Mouse (Mus musculus): Measurements from ENCODE around the gene Phlpp2. TPM values are rescaled to one million over a fixed set of nuclear protein-coding genes. Genes with fewer than 3 reads are reported as not detected.

The Phlpp2 gene
- total RNA-seq, 1 experiment, result 2.9 TPM

- Histone ChIP-seq H3K4me3 (ENCODE audit: insufficient read depth in 1 of 2, low read depth in 1 of 2, low read length in 2 of 2, poor library complexity in 1 of 2, severe bottlenecking in 1 of 2) (no peak overlapping the region), H3K4me1 (ENCODE audit: control insufficient read depth in 2 of 2, insufficient read depth in 2 of 2, low read length in 2 of 2, poor library complexity in 1 of 2) (peaks cover 0 to under 1% of the 10 kb centered on the region in 2 experiments; a peak in 1 of 4 replicates), H3K9me3 (ENCODE audit: control insufficient read depth, insufficient read depth, low read depth, low read length) (no peaks in the 10 kb centered on the region), H3K36me3 (ENCODE audit: control insufficient read depth, insufficient read depth, low read length, poor library complexity, severe bottlenecking) (no peaks in the 10 kb centered on the region), H3K27ac (ENCODE audit: insufficient read depth, low read depth, low read length, poor library complexity, severe bottlenecking) (no peak overlapping the region), H3K9ac (ENCODE audit: insufficient read depth, low read depth, low read length, poor library complexity, severe bottlenecking) (no peak overlapping the region)
- in situ Hi-C loops (cut with MboI; ENCODE audit: low sequenced_read_pairs in 2 of 2, unreplicated experiment in 2 of 2), result no loop called here
- no peak for DNase-seq (ENCODE audit: low read depth, low spot score)
- no peak for TF ChIP-seq MAFK (IDR thresholded peaks at IDR 0.05; ENCODE audit: insufficient read depth, low read depth, low read length)
- no peak for TF ChIP-seq CHD2 (IDR thresholded peaks at IDR 0.05; ENCODE audit: low read depth, low read length)
- no peak for TF ChIP-seq HCFC1 (IDR thresholded peaks at IDR 0.05; ENCODE audit: borderline replicate concordance, insufficient read depth, low read length)
- no peak for TF ChIP-seq ZC3H11A (IDR thresholded peaks at IDR 0.05; ENCODE audit: borderline replicate concordance, low read depth, low read length)
- TF ChIP-seq ZNF384 (IDR thresholded peaks at IDR 0.05; ENCODE audit: low read depth, low read length), result no peak
These were observed 95.8 kb downstream of the Phlpp2 start for GRCm38 (mm10) chr8:109964106-109964505.

GRCm38 (mm10) chr8:109968837-109969236 lies 100.5 kb downstream of the Phlpp2 start:
- in situ Hi-C loops (cut with MboI; ENCODE audit: low sequenced_read_pairs in 2 of 2, unreplicated experiment in 2 of 2), result no loop called here
- H3K27ac ChIP-seq (ENCODE audit: insufficient read depth, low read depth, low read length, poor library complexity, severe bottlenecking), result no peak overlapping the region
- no peak for DNase-seq (ENCODE audit: low read depth, low spot score)
- H3K36me3 ChIP-seq (ENCODE audit: control insufficient read depth, insufficient read depth, low read length, poor library complexity, severe bottlenecking), result no peaks in the 10 kb centered on the region
- no peak overlapping the region for H3K4me3 ChIP-seq (ENCODE audit: insufficient read depth in 1 of 2, low read depth in 1 of 2, low read length in 2 of 2, poor library complexity in 1 of 2, severe bottlenecking in 1 of 2)
- TF ChIP-seq ZNF384 (IDR thresholded peaks at IDR 0.05; ENCODE audit: low read depth, low read length), result no peak
- TF ChIP-seq CHD2 (IDR thresholded peaks at IDR 0.05; ENCODE audit: low read depth, low read length), result no peak
- no peak for TF ChIP-seq HCFC1 (IDR thresholded peaks at IDR 0.05; ENCODE audit: borderline replicate concordance, insufficient read depth, low read length)
- TF ChIP-seq MAFK (IDR thresholded peaks at IDR 0.05; ENCODE audit: insufficient read depth, low read depth, low read length), result no peak
- no peak for TF ChIP-seq ZC3H11A (IDR thresholded peaks at IDR 0.05; ENCODE audit: borderline replicate concordance, low read depth, low read length)
- H3K4me1 ChIP-seq (ENCODE audit: control insufficient read depth in 2 of 2, insufficient read depth in 2 of 2, low read length in 2 of 2, poor library complexity in 1 of 2), result peaks cover 0 to 3% of the 10 kb centered on the region in 2 experiments; a peak in 1 of 4 replicates
- no peaks in the 10 kb centered on the region for H3K9me3 ChIP-seq (ENCODE audit: control insufficient read depth, insufficient read depth, low read depth, low read length)
- no peak overlapping the region for H3K9ac ChIP-seq (ENCODE audit: insufficient read depth, low read depth, low read length, poor library complexity, severe bottlenecking)

- no peak for TF ChIP-seq ZNF384 (IDR thresholded peaks at IDR 0.05; ENCODE audit: low read depth, low read length)
- no peak for TF ChIP-seq CHD2 (IDR thresholded peaks at IDR 0.05; ENCODE audit: low read depth, low read length)
- no peak for TF ChIP-seq MAFK (IDR thresholded peaks at IDR 0.05; ENCODE audit: insufficient read depth, low read depth, low read length)
- TF ChIP-seq ZC3H11A (IDR thresholded peaks at IDR 0.05; ENCODE audit: borderline replicate concordance, low read depth, low read length), result 0 out of 2 replicates have a peak, but pooled peaks have one; percentile 30
- no peak for TF ChIP-seq HCFC1 (IDR thresholded peaks at IDR 0.05; ENCODE audit: borderline replicate concordance, insufficient read depth, low read length)
- H3K9ac ChIP-seq (ENCODE audit: insufficient read depth, low read depth, low read length, poor library complexity, severe bottlenecking), result no peak overlapping the region
- H3K4me3 ChIP-seq (ENCODE audit: insufficient read depth in 1 of 2, low read depth in 1 of 2, low read length in 2 of 2, poor library complexity in 1 of 2, severe bottlenecking in 1 of 2), result no peak overlapping the region
- no peaks in the 10 kb centered on the region for H3K36me3 ChIP-seq (ENCODE audit: control insufficient read depth, insufficient read depth, low read length, poor library complexity, severe bottlenecking)
- peaks cover 0 to 3% of the 10 kb centered on the region in 2 experiments; a peak in 1 of 4 replicates for H3K4me1 ChIP-seq (ENCODE audit: control insufficient read depth in 2 of 2, insufficient read depth in 2 of 2, low read length in 2 of 2, poor library complexity in 1 of 2)
- in situ Hi-C loops (cut with MboI; ENCODE audit: low sequenced_read_pairs in 2 of 2, unreplicated experiment in 2 of 2), result no loop called here
- H3K9me3 ChIP-seq (ENCODE audit: control insufficient read depth, insufficient read depth, low read depth, low read length), result no peaks in the 10 kb centered on the region
- peak; percentile 47 for DNase-seq (ENCODE audit: low read depth, low spot score)
- H3K27ac ChIP-seq (ENCODE audit: insufficient read depth, low read depth, low read length, poor library complexity, severe bottlenecking), result no peak overlapping the region
These were observed 102.0 kb downstream of the Phlpp2 start for GRCm38 (mm10) chr8:109970323-109970722.

GRCm38 (mm10) chr8:109972901-109973300 lies 104.6 kb downstream of the Phlpp2 start:
- Histone ChIP-seq H3K36me3 (ENCODE audit: control insufficient read depth, insufficient read depth, low read length, poor library complexity, severe bottlenecking) (no peaks in the 10 kb centered on the region), H3K9ac (ENCODE audit: insufficient read depth, low read depth, low read length, poor library complexity, severe bottlenecking) (no peak overlapping the region), H3K9me3 (ENCODE audit: control insufficient read depth, insufficient read depth, low read depth, low read length) (no peaks in the 10 kb centered on the region), H3K4me1 (ENCODE audit: control insufficient read depth in 2 of 2, insufficient read depth in 2 of 2, low read length in 2 of 2, poor library complexity in 1 of 2) (peaks cover 0 to 3% of the 10 kb centered on the region in 2 experiments; a peak in 1 of 4 replicates), H3K27ac (ENCODE audit: insufficient read depth, low read depth, low read length, poor library complexity, severe bottlenecking) (no peak overlapping the region), H3K4me3 (ENCODE audit: insufficient read depth in 1 of 2, low read depth in 1 of 2, low read length in 2 of 2, poor library complexity in 1 of 2, severe bottlenecking in 1 of 2) (no peak overlapping the region)
- in situ Hi-C loops (cut with MboI; ENCODE audit: low sequenced_read_pairs in 2 of 2, unreplicated experiment in 2 of 2), result no loop called here
- DNase-seq (ENCODE audit: low read depth, low spot score), result no peak
- no peak for TF ChIP-seq MAFK (IDR thresholded peaks at IDR 0.05; ENCODE audit: insufficient read depth, low read depth, low read length)
- TF ChIP-seq ZNF384 (IDR thresholded peaks at IDR 0.05; ENCODE audit: low read depth, low read length), result no peak
- no peak for TF ChIP-seq CHD2 (IDR thresholded peaks at IDR 0.05; ENCODE audit: low read depth, low read length)
- no peak for TF ChIP-seq HCFC1 (IDR thresholded peaks at IDR 0.05; ENCODE audit: borderline replicate concordance, insufficient read depth, low read length)
- no peak for TF ChIP-seq ZC3H11A (IDR thresholded peaks at IDR 0.05; ENCODE audit: borderline replicate concordance, low read depth, low read length)

Measured in ES-E14 (cell line).